Mouse (Mus musculus) cerebellum, adult 2 months (tissue): ENCODE results near the gene Cib2. TPM values are rescaled to one million over a fixed set of nuclear protein-coding genes. Genes with fewer than 3 reads are reported as not detected.
"Not testable (repeated sequence)": the region's sequence is repeated elsewhere in the genome, so short reads cannot be mapped to it uniquely, and the experiment has no call there.

ENCODE experiments used
- DNase-seq, 2 experiments: peaks; one replicate each; pipeline ENCODE4 v3.0.0; 2021
- H3K27ac ChIP-seq: fragments of 200-500 bp; 2 replicates; pipeline ENCODE4 v1.5.1; 2012; ENCODE audit warnings: low read length, control low read depth, inconsistent platforms; ENCODE audit not compliant: insufficient read depth
- H3K27me3 ChIP-seq: fragments of 200-500 bp; 2 replicates; pipeline ENCODE4 v1.6.1; 2012; ENCODE audit warnings: inconsistent platforms, mild to moderate bottlenecking, low read length, moderate library complexity; ENCODE audit not compliant: control insufficient read depth, insufficient read depth
- H3K4me1 ChIP-seq: fragments of 200-500 bp; 2 replicates; pipeline ENCODE4 v1.6.1; 2011; ENCODE audit warnings: low read length; ENCODE audit not compliant: control insufficient read depth, insufficient read depth
- H3K4me3 ChIP-seq: fragments of 200-500 bp; replicated peaks from 2 replicates; pipeline ENCODE3; 2011; ENCODE audit warnings: mild to moderate bottlenecking, low read depth, low read length, control low read depth; ENCODE audit not compliant: insufficient read depth
- CTCF ChIP-seq: fragments of 200-500 bp; IDR thresholded peaks from 2 replicates; pipeline ENCODE4 v1.5.1; 2011; ENCODE audit warnings: low read depth, mild to moderate bottlenecking, control low read depth, low read length, moderate library complexity, borderline replicate concordance; ENCODE audit not compliant: insufficient read depth
- POLR2A ChIP-seq: fragments of 200-500 bp; IDR thresholded peaks from 2 replicates; pipeline ENCODE4 v1.6.1; 2011; ENCODE audit warnings: low read length, control low read depth, borderline replicate concordance; ENCODE audit not compliant: insufficient read depth
- WGBS: fragments of 180-500 bp; shearing (Covaris S2); methylation state at CpG from one replicate; pipeline ENCODE4 v1.1.7; 2018; 5-methylcytosine and 5-hydroxymethylcytosine counted together
- polyA plus RNA-seq: library from polyadenylated mRNA; depleted of rRNA; stranded (reverse); fragments of >200 nt; gene quantifications from 2 replicates; pipeline ENCODE4 v1.2.3, GENCODE M21; 2012

Cib2 gene
- polyA plus RNA-seq, 1 experiment: 40.2 TPM

DNA sequence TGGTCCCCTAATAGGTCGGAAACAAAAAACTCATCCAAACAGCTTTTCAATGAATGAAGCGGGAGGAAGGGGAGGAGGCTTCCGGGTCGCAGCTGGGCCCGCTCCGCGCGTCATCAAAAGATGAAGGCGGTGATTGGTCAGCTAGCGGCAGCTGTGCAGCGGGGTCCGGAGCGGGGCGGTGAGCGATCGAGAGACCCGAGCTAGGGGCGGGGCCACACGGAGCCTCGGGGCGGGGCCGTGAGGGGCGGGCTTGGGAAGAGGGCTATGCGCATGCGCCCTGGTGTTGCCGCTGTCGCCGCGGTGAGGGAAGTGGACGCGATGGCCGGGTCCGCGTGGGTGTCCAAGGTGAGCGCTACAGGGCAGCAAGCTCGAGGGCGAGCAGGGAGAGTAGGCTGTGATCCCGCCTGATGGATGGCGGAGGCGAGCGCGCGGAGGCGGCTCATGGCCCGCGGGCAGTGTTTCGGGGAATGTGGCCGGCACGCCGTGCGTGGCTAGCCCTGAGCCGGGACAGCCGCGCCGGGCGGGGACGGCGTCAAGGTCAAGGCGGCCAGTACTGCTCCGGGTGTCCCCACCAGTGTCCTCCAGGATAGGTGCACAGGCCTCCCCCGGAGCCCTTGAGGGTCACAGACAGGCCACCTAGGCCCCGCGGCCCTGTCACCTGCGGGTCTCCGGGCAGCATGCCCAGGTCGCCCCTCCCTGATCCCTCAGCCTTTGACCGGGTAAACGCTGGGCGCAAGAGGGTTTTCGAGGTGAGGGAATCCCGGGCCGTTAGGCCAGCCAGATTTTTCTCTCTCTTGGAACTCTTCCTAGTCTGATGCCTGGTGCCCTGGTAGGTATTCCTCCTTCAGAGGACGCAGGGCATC lies 26.4 kb upstream of the Cib2 start, which contains the start of gene Idh3a:
Idh3a (plus strand) TSS at position 136 of the 863 bp plus-strand sequence.
- peak; percentile 93 to 96 for DNase-seq
- H3K4me1 ChIP-seq: peaks cover 12% of the 10 kb centered on the region
- under 1% methylated on average over 72 of the region's 73 CpGs for WGBS
- TF ChIP-seq POLR2A (peak; percentile 91), CTCF (no peak)
- H3K27me3 ChIP-seq: no peaks in the 10 kb centered on the region
- peak within 1 kb of the TSS; percentile 15 for H3K27ac ChIP-seq
- peak within 1 kb of the TSS; percentile 58 for H3K4me3 ChIP-seq

DNA sequence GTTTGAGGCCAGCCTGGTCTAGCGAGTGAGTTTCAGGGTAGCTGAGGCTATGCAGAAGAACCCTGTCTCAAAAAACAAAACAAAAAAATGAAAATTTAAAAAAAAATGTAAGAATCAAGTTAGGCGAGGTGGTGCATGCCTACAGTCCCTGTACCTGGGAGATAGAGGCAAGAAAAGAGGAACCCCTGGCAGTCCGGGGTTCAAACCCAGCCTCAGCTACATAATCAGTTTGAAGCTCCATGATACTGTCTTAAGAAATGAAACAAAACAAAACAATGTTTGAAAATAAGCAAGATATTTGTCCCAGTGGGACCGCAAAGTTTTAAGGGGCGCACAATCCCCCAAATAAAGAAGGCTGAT lies 25.8 kb upstream of the Cib2 start:
- H3K4me3 ChIP-seq: peak overlapping the region; percentile 58
- no peak overlapping the region for H3K27ac ChIP-seq
- TF ChIP-seq POLR2A (no peak), CTCF (no peak)
- 43% methylated on average over 5 of the region's 5 CpGs for WGBS
- no peak for DNase-seq
- H3K27me3 ChIP-seq: no peaks in the 10 kb centered on the region
- H3K4me1 ChIP-seq: peaks cover 12% of the 10 kb centered on the region

DNA sequence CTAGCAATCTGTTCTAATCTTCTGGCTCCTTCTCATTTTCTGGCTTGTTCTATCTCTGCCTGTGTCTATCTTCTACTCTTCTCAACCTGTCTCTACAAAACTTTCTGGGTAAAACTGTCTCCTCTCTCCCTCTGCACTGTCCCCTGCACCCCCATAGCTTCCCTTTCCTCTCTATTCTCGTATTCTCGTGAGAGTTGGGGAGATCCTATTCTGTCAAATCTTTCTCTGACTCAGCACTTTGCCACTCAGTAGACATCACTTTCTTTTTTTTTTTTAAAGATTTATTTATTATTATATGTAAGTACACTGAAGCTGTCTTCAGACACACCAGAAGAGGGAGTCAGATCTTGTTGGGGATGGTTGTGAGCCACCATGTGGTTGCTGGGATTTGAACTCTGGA lies 24.1 kb upstream of the Cib2 start:
- H3K4me3 ChIP-seq, DNase-seq, H3K27me3 ChIP-seq, H3K27ac ChIP-seq: not testable (repeated sequence)
- WGBS: 84% methylated on average over 2 of the region's 2 CpGs
- peaks cover 12% of the 10 kb centered on the region for H3K4me1 ChIP-seq

DNA sequence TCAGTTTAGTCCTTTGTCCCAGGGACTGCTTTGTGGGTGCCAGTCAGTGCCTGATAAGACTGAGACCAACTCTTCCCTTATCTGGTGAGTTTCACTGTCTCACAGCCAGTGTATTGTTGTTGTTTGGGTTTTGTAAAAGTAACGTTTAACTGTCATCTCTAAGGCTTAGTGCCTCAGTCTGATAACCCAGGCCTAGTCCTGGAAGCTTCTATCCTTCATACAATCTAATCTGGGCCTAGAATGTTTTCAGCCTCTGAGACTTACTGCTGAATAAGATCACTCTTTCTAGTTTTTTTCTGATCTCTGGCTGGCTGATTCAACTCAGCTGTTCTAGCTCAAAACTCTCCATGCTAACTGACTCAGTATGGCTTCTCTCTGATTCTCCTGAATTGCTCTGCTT lies 23.7 kb upstream of the Cib2 start:
- H3K27me3 ChIP-seq: no peaks in the 10 kb centered on the region
- no peak for DNase-seq
- no peak overlapping the region for H3K27ac ChIP-seq
- H3K4me3 ChIP-seq: no peak overlapping the region
- no peak for TF ChIP-seq POLR2A
- TF ChIP-seq CTCF: no peak
- H3K4me1 ChIP-seq: peaks cover 10% of the 10 kb centered on the region
- 57% methylated on average over 1 of the region's 1 CpGs for WGBS

DNA sequence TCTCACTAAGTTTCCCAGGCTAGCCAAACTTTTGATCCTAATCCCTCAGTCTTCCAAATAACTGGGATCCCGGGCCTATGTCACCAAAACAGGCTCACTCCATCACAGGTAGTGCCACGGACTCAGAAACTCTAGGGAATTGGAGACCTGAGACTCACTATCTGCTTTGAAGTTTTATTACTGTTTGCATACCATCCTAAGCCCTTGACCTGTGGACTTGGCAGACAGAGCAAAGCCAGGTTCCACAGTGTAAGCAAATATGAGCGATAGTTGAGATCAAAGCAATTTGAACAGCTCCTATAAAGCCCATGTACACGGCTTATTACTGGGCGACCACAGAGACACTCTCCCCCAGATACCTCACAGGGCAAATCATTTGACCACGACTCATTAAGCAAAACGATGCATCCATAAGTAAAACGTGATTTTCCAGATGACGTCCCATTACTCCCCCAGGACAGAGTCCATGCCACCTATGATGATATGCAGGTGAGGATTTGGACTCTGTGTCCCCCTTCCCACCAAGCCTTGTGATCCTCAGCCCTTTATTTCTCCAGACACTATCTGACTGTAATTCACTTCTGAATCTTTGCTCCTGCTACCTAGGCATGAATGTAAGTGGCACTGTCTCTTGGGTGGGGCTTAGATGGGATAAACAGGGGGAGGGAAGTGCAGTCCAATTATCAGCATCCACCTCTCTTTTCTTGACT lies 11.3 kb upstream of the Cib2 start:
- no peak for TF ChIP-seq POLR2A
- TF ChIP-seq CTCF: no peak
- Histone ChIP-seq H3K4me1 (no peaks in the 10 kb centered on the region), H3K27me3 (no peaks in the 10 kb centered on the region), H3K27ac (no peak overlapping the region), H3K4me3 (no peak overlapping the region)
- 83% methylated on average over 9 of the region's 9 CpGs for WGBS
- no peak for DNase-seq

DNA sequence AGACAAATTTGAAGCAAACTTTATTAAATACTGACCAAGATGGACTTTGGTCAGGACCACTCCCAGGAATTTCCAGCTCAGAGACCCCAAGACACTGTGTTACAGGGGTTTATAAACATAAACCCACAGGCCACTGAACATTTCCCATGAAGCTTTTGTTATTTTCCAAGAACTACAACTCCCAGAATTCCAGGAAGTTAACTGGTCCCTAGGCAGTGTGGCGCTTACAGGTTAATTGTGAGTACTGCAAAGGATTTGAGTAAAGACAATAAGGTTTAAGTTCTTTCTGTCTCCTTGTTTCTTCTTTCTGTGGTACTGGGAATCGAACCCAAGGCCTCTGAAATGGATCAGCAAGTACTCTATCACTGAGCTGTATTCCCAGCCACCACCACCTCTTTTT lies 8.7 kb upstream of the Cib2 start:
- H3K27ac ChIP-seq: no peak overlapping the region
- 46% methylated on average over 2 of the region's 2 CpGs for WGBS
- no peak for DNase-seq
- TF ChIP-seq POLR2A (no peak), CTCF (no peak)
- no peaks in the 10 kb centered on the region for H3K27me3 ChIP-seq
- H3K4me3 ChIP-seq: no peak overlapping the region
- no peaks in the 10 kb centered on the region for H3K4me1 ChIP-seq

DNA sequence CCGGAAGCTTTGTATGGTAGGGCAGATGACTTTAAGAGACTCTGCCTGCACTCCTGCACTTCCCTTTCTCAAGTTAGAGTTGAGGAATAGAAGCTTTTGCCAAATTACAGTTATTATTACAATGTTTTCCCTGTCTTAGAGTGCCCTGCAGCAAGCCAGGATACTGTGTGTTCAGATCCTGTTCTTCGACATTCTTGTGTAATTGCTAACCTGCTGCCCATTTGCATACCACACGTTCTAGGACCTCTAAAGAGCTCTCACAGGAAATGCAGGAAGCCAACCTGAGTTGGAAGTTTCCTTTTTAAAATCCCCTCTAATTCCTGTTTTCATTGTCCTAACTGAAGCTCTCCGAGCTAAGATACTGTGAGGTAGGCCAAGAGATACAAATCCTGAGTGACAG lies 6.9 kb upstream of the Cib2 start:
- TF ChIP-seq CTCF (no peak), POLR2A (no peak)
- H3K4me3 ChIP-seq: no peak overlapping the region
- no peaks in the 10 kb centered on the region for H3K4me1 ChIP-seq
- H3K27ac ChIP-seq: no peak overlapping the region
- WGBS: 77% methylated on average over 4 of the region's 4 CpGs
- no peak for DNase-seq
- H3K27me3 ChIP-seq: no peaks in the 10 kb centered on the region

DNA sequence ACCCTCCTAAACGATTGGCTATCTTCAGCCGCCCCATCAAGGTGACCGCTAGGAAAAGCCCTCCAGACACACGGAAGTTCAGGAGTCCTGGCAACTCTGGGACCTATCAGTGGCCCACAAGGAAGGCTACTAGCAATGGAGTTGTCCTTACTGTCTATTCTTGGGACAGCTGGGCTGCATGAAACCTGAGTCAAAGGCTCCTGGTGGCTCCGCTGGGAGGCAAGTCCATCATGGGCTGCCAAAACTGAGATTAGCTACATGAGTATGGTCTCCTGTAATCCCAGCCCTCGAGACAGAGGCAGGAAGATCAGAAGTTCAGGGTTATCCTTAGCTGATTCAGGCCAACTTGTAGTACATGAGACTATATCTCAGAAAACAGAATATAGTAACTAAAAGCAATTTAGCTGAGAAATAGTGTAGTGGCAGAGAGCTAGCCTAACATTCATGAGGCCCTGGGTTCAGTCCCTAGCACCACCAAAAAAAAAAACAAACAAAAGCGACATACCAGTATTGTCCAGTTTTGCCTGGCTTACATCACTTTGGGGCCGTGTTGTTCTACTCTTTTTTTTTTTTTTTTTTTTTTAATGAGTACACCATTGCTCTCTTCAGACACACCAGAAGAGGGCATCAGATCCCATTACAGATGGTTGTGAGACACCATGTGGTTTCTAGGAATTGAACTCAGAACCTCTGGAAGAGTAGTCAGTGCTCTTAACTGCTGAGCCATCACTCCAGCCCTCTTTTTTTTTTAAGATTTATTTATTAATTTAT lies 998 bp upstream of the Cib2 start:
- H3K27ac ChIP-seq: no peak overlapping the region
- no peak for TF ChIP-seq CTCF
- H3K4me1 ChIP-seq: no peaks in the 10 kb centered on the region
- WGBS: 87% methylated on average over 8 of the region's 8 CpGs
- no peaks in the 10 kb centered on the region for H3K27me3 ChIP-seq
- DNase-seq: no peak
- H3K4me3 ChIP-seq: no peak overlapping the region
